Mouse (Mus musculus) liver, embryonic 14.5 days (tissue): ENCODE data around the gene Atp5e. TPM values are rescaled to one million over a fixed set of nuclear protein-coding genes. Genes with fewer than 3 reads are reported as not detected.

Experiments used
- ATAC-seq: fragments of 200-750 bp; cut with Nextera tagmentation; 2 replicates; pipeline ENCODE4 v1.8.0; 2017; ENCODE audit warnings: moderate number of reproducible peaks, mild to moderate bottlenecking, moderate library complexity; ENCODE audit not compliant: insufficient read depth
- DNase-seq, 3 experiments: peaks; one replicate each; pipeline ENCODE4 v3.0.0-alpha.2; 2012 to 2013; ENCODE audit warnings: low read depth in 3 of 3, low spot score in 3 of 3
- H3K27ac ChIP-seq: fragments of 300-500 bp; sonication (generic); 2 replicates; pipeline ENCODE4 v1.5.1; 2014; ENCODE audit warnings: moderate library complexity, mild to moderate bottlenecking, control low read depth, inconsistent platforms
- H3K27me3 ChIP-seq: fragments of 300-500 bp; sonication (generic); 2 replicates; pipeline ENCODE4 v1.6.1; 2014; ENCODE audit warnings: mild to moderate bottlenecking, low read length, moderate library complexity; ENCODE audit not compliant: control insufficient read depth, insufficient read depth
- H3K36me3 ChIP-seq: fragments of 300-500 bp; sonication (generic); replicated peaks from 2 replicates; pipeline ENCODE4 v1.6.1; 2014; ENCODE audit warnings: low read depth; ENCODE audit not compliant: control insufficient read depth, insufficient read depth
- H3K4me1 ChIP-seq, 2 experiments: fragments of 200-500 bp in 1 of 2; fragments of 300-500 bp in 1 of 2; sonication (generic) in 1 of 2; replicated peaks; 2 replicates each; pipeline ENCODE4 v1.6.1; 2012 to 2014; ENCODE audit warnings: antibody characterized with exemption in 1 of 2, inconsistent platforms in 1 of 2, low read length in 1 of 2; ENCODE audit not compliant: control insufficient read depth in 2 of 2, insufficient read depth in 2 of 2
- H3K4me2 ChIP-seq: fragments of 300-500 bp; sonication (generic); 2 replicates; pipeline ENCODE4 v1.6.1; 2014; ENCODE audit warnings: low read depth, mild to moderate bottlenecking, control low read depth, moderate library complexity
- H3K4me3 ChIP-seq, 2 experiments: fragments of 200-500 bp in 1 of 2; fragments of 300-500 bp in 1 of 2; sonication (generic) in 1 of 2; 2 replicates each; pipeline ENCODE4 v1.5.1; 2012 to 2014; ENCODE audit warnings: low read depth in 2 of 2, low read length in 2 of 2, mild to moderate bottlenecking in 2 of 2, control low read depth in 1 of 2, inconsistent platforms in 1 of 2, moderate library complexity in 1 of 2; ENCODE audit not compliant: insufficient read depth in 1 of 2
- H3K9ac ChIP-seq: fragments of 300-500 bp; sonication (generic); replicated peaks from 2 replicates; pipeline ENCODE4 v1.6.1; 2014; ENCODE audit warnings: mild to moderate bottlenecking, control low read depth, moderate library complexity
- H3K9me3 ChIP-seq: fragments of 300-500 bp; sonication (generic); 2 replicates; pipeline ENCODE4 v1.6.1; 2016; ENCODE audit warnings: low read length, mixed read lengths; ENCODE audit not compliant: control insufficient read depth
- CTCF ChIP-seq: IDR thresholded peaks from 2 replicates; pipeline ENCODE4 v1.5.1; 2016; ENCODE audit warnings: antibody characterized with exemption, low read depth, control low read depth
- EP300 ChIP-seq: IDR thresholded peaks from 2 replicates; pipeline ENCODE4 v1.6.1; 2016; ENCODE audit warnings: antibody characterized with exemption, low read depth
- WGBS: fragments of 180-500 bp; shearing (Covaris S2); extraction: QIAGEN DNeasy Blood & Tissue Kit; methylation state at CpG from one replicate; pipeline ENCODE4 v1.1.7; 2014; ENCODE audit not compliant: insufficient replicate concordance; 5-methylcytosine and 5-hydroxymethylcytosine counted together
- polyA plus RNA-seq, 2 experiments: library from polyadenylated mRNA; depleted of rRNA in 1 of 2; stranded (reverse) in 1 of 2; unstranded in 1 of 2; fragments of >200 nt; fragmentation: Nextera tagmentation in 1 of 2; extraction: Ambion mirVana in 1 of 2; gene quantifications; 2 replicates each; pipeline versions ENCODE4 v1.2.1 to v1.2.3; 2012 to 2014

The Atp5e gene
- polyA plus RNA-seq, 2 experiments = 238 to 483 TPM

DNA sequence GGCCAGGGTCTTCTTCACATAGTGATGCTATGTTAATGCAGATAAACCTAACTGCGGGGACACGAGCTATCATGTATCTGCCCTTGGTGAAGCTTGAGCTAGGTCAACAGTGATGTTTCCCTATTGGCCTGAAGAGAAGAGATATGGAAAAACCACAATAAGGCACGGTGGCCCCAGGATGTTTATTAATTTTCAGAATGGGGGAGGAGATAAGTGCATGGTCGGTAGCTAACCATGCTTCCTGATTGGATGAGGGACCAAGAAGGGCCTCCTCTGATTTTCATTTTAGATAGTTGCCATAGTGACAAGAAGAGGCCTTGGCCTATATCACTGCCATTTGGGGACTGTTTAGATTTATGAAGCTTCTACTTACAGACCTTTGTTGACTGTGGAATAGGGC, 6.4 kb upstream of the Atp5e start:
- DNase-seq = peak; percentile 56 to 73 (median 60)
- peaks cover 39% of the 10 kb centered on the region for H3K36me3 ChIP-seq
- no peak overlapping the region for H3K4me3 ChIP-seq
- no peak overlapping the region for H3K27ac ChIP-seq
- H3K27me3 ChIP-seq = no peaks in the 10 kb centered on the region
- H3K4me1 ChIP-seq = peaks cover 27 to 33% of the 10 kb centered on the region in 2 experiments
- 17% methylated on average over 4 of the region's 4 CpGs for WGBS
- peak overlapping the region; percentile 98 for H3K4me2 ChIP-seq
- no peak; the same call in 1 of the 2 replicates for ATAC-seq
- no peaks in the 10 kb centered on the region for H3K9me3 ChIP-seq
- no peak overlapping the region for H3K9ac ChIP-seq
- TF ChIP-seq CTCF (no peak), EP300 (peak; percentile 53)

DNA sequence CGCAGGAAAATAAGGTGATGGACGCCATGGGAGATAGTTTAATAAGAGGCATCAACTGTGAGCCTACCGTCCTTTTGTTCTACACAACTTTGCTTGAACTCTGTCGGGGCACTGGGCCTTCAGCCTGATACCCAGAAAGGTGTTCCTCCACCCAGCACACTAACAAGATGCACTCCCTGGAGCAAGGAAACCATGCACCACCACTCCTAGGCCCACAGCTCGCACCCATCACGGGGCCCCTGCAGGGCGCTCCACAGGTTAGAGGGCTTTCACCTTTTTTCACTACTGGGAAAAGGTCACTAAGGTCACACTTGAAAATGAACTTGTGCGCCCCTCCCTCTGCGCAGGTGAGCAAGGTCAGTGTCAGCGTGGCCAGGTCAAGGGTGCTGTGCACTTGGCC, 535 bp downstream of the Atp5e start:
- Histone ChIP-seq H3K9ac (peak overlapping the region; percentile 90), H3K36me3 (peaks cover 50% of the 10 kb centered on the region), H3K27ac (peak overlapping the region; percentile 43), H3K9me3 (no peaks in the 10 kb centered on the region), H3K27me3 (no peaks in the 10 kb centered on the region), H3K4me2 (peak overlapping the region; percentile 98), H3K4me1 (peaks cover 4 to 5% of the 10 kb centered on the region in 2 experiments; a peak in 2 of 4 replicates), H3K4me3 (peak overlapping the region; percentile 80 to 81)
- TF ChIP-seq CTCF (no peak), EP300 (no peak)
- DNase-seq (no peak), ATAC-seq (peak; percentile 24)
- WGBS = 28% methylated on average over 10 of the region's 10 CpGs

DNA sequence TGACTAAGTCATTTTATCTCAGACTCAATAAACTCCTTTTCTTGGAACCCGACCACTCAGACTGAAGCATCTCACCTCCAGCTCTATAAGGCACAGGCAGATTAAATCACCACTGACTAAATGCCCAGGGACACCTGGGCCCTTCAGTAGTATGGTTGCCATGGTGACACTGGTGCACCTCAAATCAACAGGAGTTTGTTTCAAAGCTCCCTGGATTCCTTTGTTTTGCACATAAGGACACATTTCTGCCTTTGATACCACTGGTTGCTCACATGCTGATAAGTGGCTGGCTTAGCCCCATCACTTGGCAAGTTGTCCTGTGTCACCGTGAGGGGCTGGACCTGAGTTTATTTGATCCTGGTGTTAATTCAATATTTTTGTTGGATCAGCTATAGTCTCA, 4.5 kb downstream of the Atp5e start:
- H3K9ac ChIP-seq = no peak overlapping the region
- H3K9me3 ChIP-seq = no peaks in the 10 kb centered on the region
- no peak overlapping the region for H3K27ac ChIP-seq
- no peaks in the 10 kb centered on the region for H3K27me3 ChIP-seq
- ATAC-seq (no peak), DNase-seq (no peak)
- TF ChIP-seq CTCF = no peak
- TF ChIP-seq EP300 = no peak
- H3K4me1 ChIP-seq = peaks cover 9% of the 10 kb centered on the region in 2 experiments
- WGBS = 63% methylated on average over 2 of the region's 2 CpGs
- peaks cover 19% of the 10 kb centered on the region for H3K36me3 ChIP-seq
- no peak overlapping the region for H3K4me3 ChIP-seq
- H3K4me2 ChIP-seq = no peak overlapping the region

DNA sequence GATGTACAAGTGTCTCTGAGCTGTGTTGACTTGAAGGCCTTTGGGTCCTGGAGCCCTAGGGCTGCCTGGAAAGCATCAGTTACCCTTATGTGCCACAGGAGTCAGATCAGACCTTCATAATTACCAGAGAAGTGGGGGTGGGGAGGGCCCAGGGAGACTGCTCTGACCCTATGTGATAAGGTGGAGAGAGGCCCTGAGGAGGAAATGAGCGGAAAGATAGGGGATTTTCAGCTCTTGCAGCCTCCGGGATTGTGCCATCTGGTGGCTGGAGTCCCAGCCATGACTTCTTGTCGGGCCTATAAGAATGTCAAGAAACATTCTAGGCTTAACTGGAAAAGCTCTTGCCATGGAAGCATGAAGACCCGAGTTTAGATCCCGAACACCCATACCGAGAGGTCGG, 10.2 kb downstream of the Atp5e start:
- H3K9me3 ChIP-seq = no peaks in the 10 kb centered on the region
- DNase-seq = peak; percentile 93 to 94 (median 93)
- H3K4me2 ChIP-seq = peak overlapping the region; percentile 61
- TF ChIP-seq EP300 (peak; percentile 93), CTCF (peak; percentile 92)
- H3K4me3 ChIP-seq = peak overlapping the region; percentile 7 to 12; a peak in 3 of 4 replicates
- H3K9ac ChIP-seq = peak overlapping the region; percentile 52
- H3K27ac ChIP-seq = peak overlapping the region; percentile 89
- no peaks in the 10 kb centered on the region for H3K36me3 ChIP-seq
- H3K4me1 ChIP-seq = peaks cover 39 to 42% of the 10 kb centered on the region in 2 experiments
- peak; percentile 95 for ATAC-seq
- 22% methylated on average over 7 of the region's 7 CpGs for WGBS
- H3K27me3 ChIP-seq = no peaks in the 10 kb centered on the region

DNA sequence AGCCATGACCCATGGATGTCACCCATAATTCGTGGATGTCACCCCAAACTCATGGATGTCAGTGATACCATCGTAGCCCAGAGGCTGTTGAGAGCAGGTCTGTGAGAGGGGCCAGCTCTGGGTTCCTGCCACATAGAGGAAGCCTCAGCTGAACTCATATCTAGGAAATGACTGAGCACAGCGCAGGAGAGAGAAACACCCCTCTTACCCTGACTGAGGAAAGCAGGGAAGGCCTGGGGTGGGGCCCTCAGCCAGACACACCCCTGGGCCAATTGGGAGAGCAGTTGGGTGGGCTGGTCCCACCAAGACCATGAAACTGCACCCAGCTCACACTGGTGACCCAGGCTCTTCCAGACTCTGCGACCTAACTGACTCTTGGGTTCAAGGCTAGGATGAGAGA, 13.6 kb downstream of the Atp5e start, which contains the start of gene Tubb1:
TSS of gene Tubb1 (plus strand) at position 343 of the 400 bp plus-strand sequence.
- peak; percentile 62 for ATAC-seq
- no peaks in the 10 kb centered on the region for H3K36me3 ChIP-seq
- TF ChIP-seq CTCF (no peak), EP300 (no peak)
- H3K9me3 ChIP-seq = no peaks in the 10 kb centered on the region
- H3K27ac ChIP-seq = peak within 1 kb of the TSS; percentile 59
- DNase-seq = peak in 1 of 3 experiments; percentile 74
- no peaks in the 10 kb centered on the region for H3K27me3 ChIP-seq
- H3K4me3 ChIP-seq = peak within 1 kb of the TSS in 1 of 2 experiments; percentile 25; a peak in 2 of 4 replicates
- WGBS = 9% methylated on average over 4 of the region's 4 CpGs
- H3K4me1 ChIP-seq = peaks cover 39 to 42% of the 10 kb centered on the region in 2 experiments
- H3K9ac ChIP-seq = no peak within 1 kb of the TSS
- H3K4me2 ChIP-seq = peak within 1 kb of the TSS; percentile 27; the same call in 1 of the 2 replicates
